Mouse (Mus musculus) G1E (cell line): ENCODE results near the gene Spata31d1d. TPM values are rescaled to one million over a fixed set of nuclear protein-coding genes. Genes with fewer than 3 reads are reported as not detected.

ENCODE experiments used
- ATAC-seq: 2 replicates; pipeline ENCODE4 v1.8.0; 2016; ENCODE audit warnings: mild to moderate bottlenecking; ENCODE audit not compliant: insufficient number of reproducible peaks, poor library complexity, low FRiP score, severe bottlenecking; ENCODE audit errors: extremely low read depth
- DNase-seq: peaks from one replicate; pipeline ENCODE4 v3.0.0; 2012; ENCODE audit warnings: low spot score
- H3K27me3 ChIP-seq: 2 replicates; pipeline ENCODE4 v1.6.1; 2012; ENCODE audit warnings: mild to moderate bottlenecking, low read length, inconsistent platforms; ENCODE audit not compliant: insufficient read depth
- H3K36me3 ChIP-seq: replicated peaks from 2 replicates; pipeline ENCODE3; 2012; ENCODE audit warnings: mild to moderate bottlenecking, inconsistent platforms
- H3K4me1 ChIP-seq: 2 replicates; pipeline ENCODE4 v1.6.1; 2012; ENCODE audit warnings: low read depth, low read length, inconsistent platforms, mixed read lengths; ENCODE audit not compliant: insufficient read depth
- H3K4me3 ChIP-seq: 2 replicates; pipeline ENCODE4 v1.5.1; 2012; ENCODE audit warnings: low read depth, mild to moderate bottlenecking, inconsistent platforms, low read length, moderate library complexity, mixed read lengths
- H3K9me3 ChIP-seq: replicated peaks from 2 replicates; pipeline ENCODE4 v1.6.1; 2012; ENCODE audit warnings: inconsistent platforms
- CTCF ChIP-seq: IDR thresholded peaks from 2 replicates; pipeline ENCODE4 v1.5.1; 2012; ENCODE audit warnings: low read depth, low read length, inconsistent platforms, mixed read lengths
- GATA1 ChIP-seq: IDR thresholded peaks from 2 replicates; pipeline ENCODE4 v1.6.1; 2012; ENCODE audit warnings: borderline replicate concordance, low read length, inconsistent platforms, mixed read lengths
- GATA2 ChIP-seq: IDR thresholded peaks from 2 replicates; pipeline ENCODE4 v1.6.1; 2012; ENCODE audit warnings: low read depth, low read length, inconsistent platforms, borderline replicate concordance
- POLR2AphosphoS5 ChIP-seq: IDR thresholded peaks from 2 replicates; pipeline ENCODE4 v1.6.1; 2012; ENCODE audit warnings: low read depth, low read length, inconsistent platforms; ENCODE audit not compliant: insufficient replicate concordance
- TAL1 ChIP-seq: conservative IDR thresholded peaks from 2 replicates; pipeline ENCODE4 v1.6.1; 2012; ENCODE audit warnings: low read depth, low read length, inconsistent platforms, mixed read lengths
- polyA plus RNA-seq: library from polyadenylated mRNA; stranded (reverse); fragments of >175 nt; gene quantifications from 2 replicates; pipeline ENCODE4 v1.2.3, GENCODE M21; 2012
- total RNA-seq, 2 experiments: library from RNA; stranded (forward) in 1 of 2; stranded (reverse) in 1 of 2; fragments of 200-1000 nt in 1 of 2; fragments of >200 nt in 1 of 2; fragmentation: Nextera tagmentation in 1 of 2; gene quantifications; 2 replicates each; pipeline ENCODE4 v1.2.3; 2014 to 2017

The Spata31d1d gene
- total and polyA plus RNA-seq, 3 experiments: 0.05 TPM; not detected in 2

DNA sequence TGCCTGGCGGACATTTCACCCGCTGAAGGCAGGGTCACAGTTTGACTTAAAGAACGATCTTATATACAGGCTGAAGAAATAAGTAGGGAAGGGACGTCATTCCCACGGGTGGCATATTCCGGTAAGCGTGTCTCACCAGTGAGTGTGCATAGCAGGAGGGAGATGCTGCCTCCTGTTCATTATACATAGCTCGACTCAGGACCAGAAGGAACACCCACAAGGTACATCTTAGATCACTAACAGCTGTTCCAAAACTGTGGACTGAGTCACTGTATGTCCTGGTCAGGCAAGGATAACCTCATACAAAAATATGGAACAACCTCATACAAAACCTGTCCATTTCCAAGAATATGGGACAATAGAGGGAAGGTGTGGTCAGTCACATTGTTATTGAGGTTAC, 32.4 kb downstream of the Spata31d1d start:
- no peaks in the 10 kb centered on the region for H3K9me3 ChIP-seq
- H3K4me3 ChIP-seq: no peak overlapping the region
- TF ChIP-seq GATA1: no peak
- TF ChIP-seq POLR2AphosphoS5: no peak
- no peak for TF ChIP-seq TAL1
- no peak for TF ChIP-seq CTCF
- no peak for TF ChIP-seq GATA2
- DNase-seq (no peak), ATAC-seq (no peak)
- H3K36me3 ChIP-seq: no peaks in the 10 kb centered on the region
- H3K27me3 ChIP-seq: peaks cover 51% of the 10 kb centered on the region
- peaks cover 6% of the 10 kb centered on the region; the same call in 1 of the 2 replicates for H3K4me1 ChIP-seq

DNA sequence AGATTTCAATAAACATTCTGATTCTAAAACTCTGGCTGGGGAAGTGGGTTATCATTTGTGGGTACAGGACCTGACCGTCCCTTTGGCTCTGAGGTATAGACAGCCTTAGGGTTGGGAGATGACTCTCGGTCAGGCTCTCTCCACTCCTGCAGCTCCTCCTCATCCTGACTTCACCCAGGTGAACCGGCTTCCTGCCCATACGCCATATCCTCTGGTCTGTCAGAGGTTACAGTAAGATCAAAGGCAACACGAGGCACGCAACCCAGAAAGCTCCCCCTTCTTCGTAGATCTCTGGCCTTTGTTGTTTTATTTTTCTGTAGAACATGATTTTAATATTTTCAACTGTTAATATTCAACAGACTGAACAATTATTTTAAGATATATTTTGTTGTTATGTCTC, 35.8 kb downstream of the Spata31d1d start:
- TF ChIP-seq POLR2AphosphoS5 (no peak), CTCF (no peak), GATA1 (no peak), GATA2 (no peak), TAL1 (no peak)
- DNase-seq: no peak
- no peak overlapping the region for H3K4me3 ChIP-seq
- H3K4me1 ChIP-seq: peaks cover 7% of the 10 kb centered on the region; the same call in 1 of the 2 replicates
- no peaks in the 10 kb centered on the region for H3K36me3 ChIP-seq
- ATAC-seq: no peak
- H3K9me3 ChIP-seq: peaks cover 5% of the 10 kb centered on the region
- H3K27me3 ChIP-seq: peaks cover 32% of the 10 kb centered on the region

DNA sequence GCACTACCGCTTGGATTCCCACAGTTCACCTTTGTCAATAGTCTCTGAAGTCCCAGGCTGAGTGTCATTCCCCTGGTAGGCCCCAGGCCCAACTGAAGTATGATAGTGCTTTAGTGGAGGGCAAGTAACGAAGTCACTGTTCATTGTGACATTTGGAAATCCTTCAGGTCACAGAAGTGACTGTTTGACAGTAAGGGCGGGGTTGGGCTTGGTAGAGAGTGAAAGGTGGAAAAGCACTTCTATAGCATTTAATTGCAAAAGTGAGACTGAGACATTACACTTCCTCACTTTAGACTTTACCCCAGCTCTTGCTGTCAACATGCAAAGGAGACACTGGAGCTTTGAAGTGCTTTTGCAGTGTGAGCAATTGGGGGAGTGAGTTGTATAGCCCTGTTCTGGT, 37.5 kb downstream of the Spata31d1d start, which contains the start of gene 4921517D22Rik:
Gene 4921517D22Rik (minus strand): TSS at position 101 of the 400 bp plus-strand sequence.
- Histone ChIP-seq H3K36me3 (no peaks in the 10 kb centered on the region), H3K4me1 (peaks cover 7% of the 10 kb centered on the region; the same call in 1 of the 2 replicates), H3K27me3 (peaks cover 31% of the 10 kb centered on the region), H3K4me3 (no peak within 1 kb of the TSS), H3K9me3 (peaks cover 5% of the 10 kb centered on the region)
- TF ChIP-seq POLR2AphosphoS5 (no peak), GATA2 (no peak), CTCF (no peak), TAL1 (no peak), GATA1 (no peak)
- no peak for ATAC-seq
- no peak for DNase-seq

DNA sequence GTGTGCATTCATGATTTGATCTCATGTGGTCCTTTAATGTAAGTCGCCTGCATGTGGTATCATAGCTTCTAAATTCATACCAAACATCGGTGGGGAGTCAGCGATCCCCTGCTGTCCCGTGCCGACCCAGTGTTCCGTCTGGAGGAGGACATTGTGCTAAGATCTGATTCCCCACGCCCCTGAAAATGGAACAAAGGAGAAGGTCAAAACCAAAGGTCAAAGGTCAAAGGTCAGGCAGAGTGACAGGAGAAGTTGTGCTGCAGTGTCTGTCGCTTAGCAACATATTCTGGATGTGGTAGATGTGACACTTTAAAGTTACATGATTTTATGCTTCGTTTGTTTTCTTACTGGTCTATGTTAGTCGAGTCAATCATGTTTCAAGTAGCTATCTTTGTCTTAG, 40.1 kb downstream of the Spata31d1d start:
- no peaks in the 10 kb centered on the region for H3K36me3 ChIP-seq
- H3K27me3 ChIP-seq: peaks cover 16% of the 10 kb centered on the region
- no peak for DNase-seq
- peaks cover 5% of the 10 kb centered on the region for H3K9me3 ChIP-seq
- TF ChIP-seq GATA2 (no peak), TAL1 (no peak), GATA1 (no peak), POLR2AphosphoS5 (no peak), CTCF (no peak)
- no peak overlapping the region for H3K4me3 ChIP-seq
- no peak for ATAC-seq
- H3K4me1 ChIP-seq: 0 out of 2 replicates have a peak, but pooled peaks cover 7% of the 10 kb centered on the region

DNA sequence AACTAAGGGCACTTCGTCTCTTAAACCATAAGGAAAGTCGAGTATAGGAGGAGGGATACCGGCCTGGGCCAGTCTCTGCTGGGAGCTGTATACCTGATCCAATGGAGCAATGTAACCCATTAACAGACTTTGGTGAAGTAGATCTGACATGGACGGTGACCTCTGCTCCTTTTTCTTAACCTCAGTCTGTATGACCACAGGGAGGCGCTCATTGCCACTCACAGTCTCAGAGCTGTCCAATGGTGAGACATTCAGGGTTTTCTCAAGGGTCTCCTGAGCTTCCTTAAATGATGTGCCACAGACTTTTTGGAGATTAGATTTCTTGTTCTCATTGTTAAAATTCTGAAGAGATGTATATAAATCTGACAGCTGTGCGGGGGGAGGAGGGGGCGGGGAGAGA, 41.0 kb downstream of the Spata31d1d start:
- TF ChIP-seq CTCF: no peak
- no peak for TF ChIP-seq POLR2AphosphoS5
- no peak for TF ChIP-seq GATA2
- TF ChIP-seq TAL1: no peak
- no peak for TF ChIP-seq GATA1

DNA sequence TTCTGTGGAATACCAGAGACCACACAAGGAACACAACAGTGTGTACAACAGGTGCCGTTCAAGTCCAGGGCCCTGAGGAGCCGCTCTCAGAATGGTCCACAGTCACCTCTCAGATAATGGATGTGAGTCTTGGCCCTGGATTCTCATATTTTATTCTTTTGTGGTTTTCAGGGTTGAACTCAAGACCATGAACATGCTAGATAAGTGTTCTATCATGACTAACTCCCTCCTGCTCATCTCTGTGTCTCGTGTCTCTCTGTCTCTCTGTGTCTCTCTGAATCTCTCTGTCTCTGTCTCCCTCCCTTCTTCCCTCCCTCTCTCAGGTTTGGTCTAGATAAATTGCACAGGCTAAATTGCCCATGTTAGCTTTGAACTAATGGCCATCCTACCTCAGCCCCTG, 41.7 kb downstream of the Spata31d1d start:
- Histone ChIP-seq H3K36me3 (no peaks in the 10 kb centered on the region), H3K27me3 (peaks cover 12% of the 10 kb centered on the region), H3K4me3 (no peak overlapping the region), H3K9me3 (peaks cover 5% of the 10 kb centered on the region), H3K4me1 (peaks cover 13% of the 10 kb centered on the region)
- TF ChIP-seq GATA1 (no peak), POLR2AphosphoS5 (no peak), TAL1 (no peak), GATA2 (no peak), CTCF (no peak)
- ATAC-seq (no peak), DNase-seq (no peak)

More for the DNA sequence above, 41.0 kb downstream of the Spata31d1d start:
- H3K27me3 ChIP-seq: peaks cover 14% of the 10 kb centered on the region
- no peak overlapping the region for H3K4me3 ChIP-seq
- peaks cover 5% of the 10 kb centered on the region for H3K9me3 ChIP-seq
- DNase-seq (no peak), ATAC-seq (no peak)
- H3K36me3 ChIP-seq: no peaks in the 10 kb centered on the region
- peaks cover 7% of the 10 kb centered on the region; the same call in 1 of the 2 replicates for H3K4me1 ChIP-seq
